Mouse (Mus musculus) left cerebral cortex, postnatal 4 days (tissue): Measurements from ENCODE around the gene Ppp1r12b. TPM values are rescaled to one million over a fixed set of nuclear protein-coding genes. Genes with fewer than 3 reads are reported as not detected.

Experiments used
- DNase-seq: peaks from one replicate; pipeline ENCODE4 v3.0.0-alpha.2; 2022
- intact Hi-C: fragments of 180-260 bp; cut with DNase I; formaldehyde crosslinking; loops from one replicate; pipeline ENCODE4 v1.15.1; 2025
- total RNA-seq, 2 experiments: library from RNA; stranded (reverse); gene quantifications; 2 replicates each; pipeline ENCODE4 v1.2.3; 2021

Gene Ppp1r12b
- 10 to 100 TPM; 61.4 to 62.1 TPM for total RNA-seq

DNA sequence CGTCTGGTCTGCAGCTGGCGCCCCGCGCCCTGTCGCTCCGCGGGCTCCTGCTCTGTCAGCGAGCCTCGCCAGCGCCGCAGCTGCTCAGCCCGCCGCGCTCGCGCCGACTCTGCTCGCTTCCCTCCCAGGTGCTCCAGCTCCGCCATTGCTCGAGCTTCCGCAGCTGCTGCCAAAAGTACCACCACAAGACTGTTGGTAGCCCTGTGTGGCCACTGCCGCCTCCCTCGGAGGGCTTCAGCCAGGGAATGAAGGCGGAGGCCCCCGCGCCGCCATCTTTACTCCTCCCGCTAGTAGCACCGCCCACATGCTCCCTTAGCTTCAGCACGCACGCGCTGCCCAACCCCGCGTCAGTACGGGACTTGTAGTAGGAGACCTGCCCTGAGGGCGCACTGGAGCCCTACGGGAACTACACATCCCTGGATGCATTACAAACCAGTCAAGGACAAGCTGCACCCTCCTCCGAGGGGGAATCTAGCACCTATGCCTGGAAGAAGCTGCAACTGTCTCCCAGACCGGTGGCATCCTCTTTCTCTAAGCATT is at the start of gene Ppp1r12b:
TSS of gene Ppp1r12b (minus strand) at position 306 of the 540 bp plus-strand sequence.
- intact Hi-C loops = no loop called here
- peak; percentile 99 for DNase-seq

GRCm38 (mm10) chr1:135003346-135003745 is 47.6 kb upstream of the Ppp1r12b start:
- intact Hi-C loops = no loop called here
- DNase-seq = no peak

GRCm38 (mm10) chr1:135000527-135000926 is 44.8 kb upstream of the Ppp1r12b start:
- intact Hi-C loops = no loop called here
- no peak for DNase-seq

DNA sequence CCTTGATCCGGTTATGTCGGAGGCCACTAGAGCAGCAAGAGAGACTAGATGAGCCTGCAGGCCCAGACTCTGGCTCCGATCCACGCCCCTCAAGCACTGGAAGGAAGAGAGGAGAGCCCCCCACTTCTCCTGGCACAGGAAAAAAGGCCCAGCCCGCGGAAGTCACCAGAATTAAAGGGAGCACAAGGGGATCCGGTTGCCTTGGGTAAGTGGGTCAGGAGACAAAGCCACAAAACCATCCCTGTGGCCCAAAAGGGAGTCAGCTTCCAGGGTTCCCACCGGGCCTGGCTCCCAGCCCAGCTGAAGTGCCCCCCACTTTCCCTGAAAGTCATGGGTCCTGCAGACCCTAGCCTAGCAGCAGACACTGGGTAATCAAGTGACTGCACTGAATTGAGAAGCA is 42.5 kb upstream of the Ppp1r12b start:
- peak; percentile 56 for DNase-seq
- intact Hi-C loops = no loop called here

- no peak for DNase-seq
- intact Hi-C loops = no loop called here
Measured at GRCm38 (mm10) chr1:134997568-134997967, 41.8 kb upstream of the Ppp1r12b start.

DNA sequence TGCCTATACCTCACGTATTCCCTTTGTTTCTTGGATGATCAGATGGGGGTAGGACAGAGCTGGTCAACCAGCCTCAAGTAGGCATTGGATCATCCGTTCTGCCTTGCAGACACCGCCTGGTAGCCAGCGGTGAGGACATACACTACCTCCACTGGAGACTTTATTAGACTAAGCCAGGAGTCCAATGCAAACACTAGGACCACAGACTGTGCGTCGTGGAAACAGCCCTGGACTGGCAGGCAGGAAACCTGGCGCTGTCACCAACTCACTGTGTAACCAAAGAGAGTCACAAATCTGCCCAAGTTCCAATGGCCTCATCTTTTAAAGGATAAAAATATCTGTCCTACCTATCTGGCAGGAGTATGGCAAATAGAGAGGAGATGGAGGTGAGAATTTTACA is 40.7 kb upstream of the Ppp1r12b start:
- DNase-seq = no peak
- intact Hi-C loops = no loop called here

GRCm38 (mm10) chr1:134995954-134996353 is 40.2 kb upstream of the Ppp1r12b start:
- no peak for DNase-seq
- intact Hi-C loops = no loop called here

DNA sequence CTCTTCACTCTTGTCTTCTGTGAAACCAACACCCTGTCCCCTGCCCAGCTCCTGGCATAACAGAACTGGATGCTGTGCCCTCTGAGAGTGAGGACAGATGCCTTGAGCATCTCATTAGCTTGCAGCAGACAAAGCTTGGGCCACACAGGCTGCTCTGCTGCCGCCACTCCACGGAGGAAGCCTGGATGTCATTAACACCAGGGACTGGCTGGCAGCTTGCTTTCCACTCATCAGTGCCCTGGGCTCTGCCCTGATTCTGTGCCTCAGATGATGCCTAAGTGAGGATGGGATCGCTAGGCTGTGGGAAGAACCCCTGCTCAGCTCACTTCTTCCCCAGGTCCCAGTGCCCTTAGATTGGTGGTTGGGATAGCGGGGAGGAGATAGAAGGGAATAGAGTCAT is 39.7 kb upstream of the Ppp1r12b start:
- DNase-seq = peak; percentile 33
- intact Hi-C loops = no loop called here

- DNase-seq = no peak
- intact Hi-C loops = no loop called here
Measured at GRCm38 (mm10) chr1:134994739-134995138, 39.0 kb upstream of the Ppp1r12b start.

- DNase-seq = no peak
- intact Hi-C loops = no loop called here
Measured at GRCm38 (mm10) chr1:134992046-134992645, 36.4 kb upstream of the Ppp1r12b start.

GRCm38 (mm10) chr1:134989372-134989771 is 33.6 kb upstream of the Ppp1r12b start:
- intact Hi-C loops = loop anchor here (5.0 kb wide), 1 partner anchor 123 kb away; no protein-coding TSS in a partner anchor
- peak; percentile 83 for DNase-seq

DNA sequence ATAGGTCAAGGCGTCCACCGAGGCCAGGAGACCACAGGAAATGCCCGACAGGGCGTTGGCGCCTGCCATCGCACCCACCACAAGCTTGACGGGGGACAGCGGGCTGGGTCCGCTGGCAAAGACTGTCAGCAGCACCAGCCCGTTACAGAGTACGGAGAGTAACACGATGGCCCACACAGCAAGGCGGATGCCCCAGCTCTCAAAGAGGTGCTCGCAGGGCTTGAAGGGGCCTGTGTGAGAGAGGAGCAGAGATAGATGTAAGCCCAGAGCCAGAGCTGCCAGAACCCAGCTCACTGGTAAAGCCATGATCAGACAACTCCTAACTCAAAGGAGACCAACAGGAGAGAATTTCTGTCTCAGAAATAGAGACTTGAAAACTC is 32.2 kb upstream of the Ppp1r12b start:
- no peak for DNase-seq
- intact Hi-C loops = loop anchor here (5.0 kb wide), 1 partner anchor 124 kb away; no protein-coding TSS in a partner anchor

- peak; percentile 70 for DNase-seq
- intact Hi-C loops = loop anchor here (5.0 kb wide), 1 partner anchor 125 kb away; no protein-coding TSS in a partner anchor
Measured at GRCm38 (mm10) chr1:134987173-134987961, 31.6 kb upstream of the Ppp1r12b start.

GRCm38 (mm10) chr1:134972920-134973319 is 17.2 kb upstream of the Ppp1r12b start:
- no peak for DNase-seq
- intact Hi-C loops = no loop called here

DNA sequence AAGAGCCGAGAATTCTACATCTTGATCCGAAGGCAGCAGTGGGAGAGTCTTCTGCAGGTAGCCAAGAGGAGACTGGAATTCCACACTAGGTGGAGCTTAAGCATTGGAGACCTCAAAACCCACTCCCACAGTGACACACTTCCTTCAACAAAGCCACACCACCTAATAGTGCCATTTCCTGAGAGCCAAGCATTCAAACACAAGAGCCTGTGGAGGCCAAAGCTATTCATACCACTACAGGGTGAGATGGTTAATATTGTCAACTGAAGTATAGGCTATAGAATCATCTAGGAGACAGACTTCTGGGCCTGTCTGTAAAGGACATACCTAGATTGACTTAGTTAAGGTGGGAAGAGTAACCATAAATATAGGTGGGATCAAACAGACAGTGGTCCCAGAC is 9.7 kb upstream of the Ppp1r12b start:
- DNase-seq = no peak
- intact Hi-C loops = no loop called here

- no peak for DNase-seq
- intact Hi-C loops = no loop called here
Measured at GRCm38 (mm10) chr1:134962821-134963220, 7.1 kb upstream of the Ppp1r12b start.

- intact Hi-C loops = no loop called here
- peak; percentile 97 for DNase-seq
Measured at GRCm38 (mm10) chr1:134962053-134962803, 6.5 kb upstream of the Ppp1r12b start, which contains the start of gene Ube2t. Gene Ube2t (plus strand): TSS chr1:134962565.

- DNase-seq = no peak
- intact Hi-C loops = no loop called here
Measured at GRCm38 (mm10) chr1:134960634-134961033, 4.9 kb upstream of the Ppp1r12b start.

DNA sequence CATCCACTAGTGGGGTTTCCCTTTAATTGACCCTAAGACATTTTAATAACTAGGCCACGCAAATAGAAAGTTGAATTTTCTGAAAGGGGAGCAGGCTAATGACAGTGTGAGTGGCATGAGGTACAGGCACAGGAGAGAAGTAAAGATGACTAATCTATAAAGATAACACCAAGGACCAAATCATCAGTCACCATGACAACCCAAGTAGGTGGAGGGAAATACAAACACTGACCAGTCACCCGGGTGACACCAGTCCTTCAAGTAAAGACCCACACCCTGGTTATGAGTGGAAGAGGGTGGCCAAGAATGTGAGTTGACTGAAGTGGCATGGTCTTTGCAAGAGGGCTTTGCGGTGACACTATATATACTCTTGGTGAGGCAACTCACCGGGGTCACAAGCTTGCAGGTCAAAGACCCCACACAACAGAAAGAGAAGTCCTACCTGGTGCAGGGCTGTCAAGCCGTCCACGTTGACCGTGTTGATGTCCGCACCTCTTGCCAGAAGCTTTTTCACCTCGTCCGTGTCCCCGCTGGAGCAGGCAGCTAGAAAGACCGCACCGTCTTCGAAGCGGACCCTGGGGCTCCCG is 599 bp downstream of the Ppp1r12b start:
- intact Hi-C loops = no loop called here
- no peak for DNase-seq

GRCm38 (mm10) chr1:134949946-134950345 is 5.8 kb downstream of the Ppp1r12b start:
- intact Hi-C loops = no loop called here
- DNase-seq = peak; percentile 39

DNA sequence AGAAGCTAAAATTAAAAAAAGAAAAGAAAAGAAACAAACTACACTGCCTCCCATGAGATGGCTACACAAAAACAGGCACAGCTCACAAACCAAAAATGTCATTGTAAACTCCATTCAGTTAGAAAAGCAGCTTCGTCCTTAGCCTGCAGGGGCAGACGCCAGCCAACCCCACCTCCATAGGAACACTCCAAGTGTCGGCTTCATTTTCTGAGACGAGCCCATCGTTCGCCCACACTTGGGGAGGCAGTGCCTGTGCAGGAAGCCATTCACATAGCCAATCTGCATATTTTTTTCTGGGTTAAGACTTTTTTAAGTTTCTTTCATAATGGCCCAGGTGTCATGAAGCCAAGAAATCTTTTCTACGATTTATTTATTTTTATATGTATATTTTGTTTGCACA is 8.2 kb downstream of the Ppp1r12b start:
- no peak for DNase-seq
- intact Hi-C loops = no loop called here
